Mouse (Mus musculus) urinary bladder, postnatal 25 days (tissue): ENCODE results near the gene Rab25.
A peak's percentile ranks its signal among the peaks of the same experiment; 100 is the strongest.

Experiments used
- DNase-seq: peaks from one replicate; pipeline ENCODE4 v3.0.0; 2022; ENCODE audit warnings: low spot score

Gene Rab25

GRCm38 (mm10) chr3:88525021-88525420 lies 23.1 kb downstream of the Rab25 start:
- no peak for DNase-seq

GRCm38 (mm10) chr3:88523027-88523426 lies 25.1 kb downstream of the Rab25 start:
- no peak for DNase-seq

GRCm38 (mm10) chr3:88521803-88522331 lies 26.2 kb downstream of the Rab25 start:
- DNase-seq: peak; percentile 76

DNA sequence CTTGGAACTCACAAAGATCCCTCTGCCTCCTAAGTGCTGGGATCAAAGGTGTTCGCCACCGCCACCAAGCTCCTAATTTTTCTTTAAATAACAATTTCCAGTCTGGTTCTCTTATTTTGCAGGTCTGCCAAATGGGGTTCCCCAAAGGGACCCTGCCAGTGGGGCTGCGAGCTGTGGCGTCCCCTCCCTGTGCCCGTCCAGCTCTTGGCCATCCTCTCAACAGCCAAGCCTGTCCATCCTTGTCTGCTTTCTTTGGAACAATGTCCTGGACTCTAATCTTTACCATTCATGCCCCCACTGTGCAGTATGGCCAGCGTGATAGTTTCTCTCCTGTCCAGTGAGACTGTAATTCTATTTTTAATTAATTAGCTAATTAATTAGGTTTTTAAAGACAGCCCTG lies 26.9 kb downstream of the Rab25 start:
- DNase-seq: no peak

GRCm38 (mm10) chr3:88520078-88520477 lies 28.0 kb downstream of the Rab25 start:
- no peak for DNase-seq

- no peak for DNase-seq
These were observed 29.7 kb downstream of the Rab25 start for GRCm38 (mm10) chr3:88518411-88518810.

- no peak for DNase-seq
These were observed 31.7 kb downstream of the Rab25 start for GRCm38 (mm10) chr3:88516407-88516806.

DNA sequence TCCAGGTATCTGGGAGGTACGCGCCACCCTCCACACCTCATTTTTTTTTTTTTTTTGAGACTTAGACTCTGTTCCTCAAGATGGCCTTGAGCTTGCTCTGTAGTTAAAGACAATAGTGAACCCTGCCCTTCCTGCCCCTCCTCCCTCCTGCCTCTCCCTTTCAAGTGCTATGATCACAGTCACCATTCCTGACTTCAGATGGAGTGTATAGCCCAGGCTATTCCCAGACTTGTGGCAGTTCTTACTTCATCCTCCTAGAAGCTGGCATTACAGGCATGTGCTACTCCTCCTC lies 33.1 kb downstream of the Rab25 start:
- no peak for DNase-seq

DNA sequence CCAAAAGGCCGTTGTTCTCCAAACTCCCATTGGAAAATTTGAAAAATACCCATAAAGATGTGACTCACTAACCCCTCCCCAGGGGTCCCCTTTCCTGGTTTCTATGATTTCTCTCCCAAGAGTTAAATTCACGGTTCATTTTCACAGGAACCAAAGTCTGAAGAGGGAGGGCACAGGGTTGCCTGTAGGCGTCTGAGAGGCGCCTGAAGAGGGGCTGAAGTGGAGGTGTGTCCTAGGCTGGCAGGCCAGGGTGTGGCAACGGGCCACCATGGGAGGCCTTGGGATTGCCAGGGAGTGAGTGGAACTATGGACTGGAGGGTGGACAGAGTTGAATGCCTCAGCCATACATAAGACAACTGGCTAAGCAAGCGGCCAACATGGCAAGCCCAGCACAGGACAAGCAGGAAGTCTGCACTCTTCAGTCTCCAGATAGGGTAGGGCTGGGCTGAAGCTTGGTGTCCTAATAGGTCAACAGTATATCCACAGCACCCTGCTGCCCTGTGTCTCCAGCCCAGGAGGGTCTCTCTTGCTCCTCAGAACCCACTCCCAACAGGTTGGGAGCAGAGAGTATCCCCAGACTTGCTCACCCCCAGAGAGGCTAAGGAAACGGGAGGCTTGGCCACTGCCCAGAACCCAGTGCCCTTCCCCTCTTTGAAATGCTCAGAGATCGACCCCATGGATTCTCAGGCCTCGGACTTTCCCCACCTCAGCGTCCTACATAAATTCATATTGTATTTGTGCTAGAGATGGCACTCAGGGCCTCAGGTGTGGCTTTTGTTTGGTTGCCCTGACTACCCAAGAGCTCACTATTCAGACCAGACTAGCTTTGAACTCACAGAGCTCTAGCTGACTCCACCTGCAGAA lies 33.6 kb downstream of the Rab25 start:
- DNase-seq: no peak

GRCm38 (mm10) chr3:88513546-88514115 lies 34.5 kb downstream of the Rab25 start:
- no peak for DNase-seq

- DNase-seq: no peak
These were observed 35.1 kb downstream of the Rab25 start for GRCm38 (mm10) chr3:88512896-88513545.

DNA sequence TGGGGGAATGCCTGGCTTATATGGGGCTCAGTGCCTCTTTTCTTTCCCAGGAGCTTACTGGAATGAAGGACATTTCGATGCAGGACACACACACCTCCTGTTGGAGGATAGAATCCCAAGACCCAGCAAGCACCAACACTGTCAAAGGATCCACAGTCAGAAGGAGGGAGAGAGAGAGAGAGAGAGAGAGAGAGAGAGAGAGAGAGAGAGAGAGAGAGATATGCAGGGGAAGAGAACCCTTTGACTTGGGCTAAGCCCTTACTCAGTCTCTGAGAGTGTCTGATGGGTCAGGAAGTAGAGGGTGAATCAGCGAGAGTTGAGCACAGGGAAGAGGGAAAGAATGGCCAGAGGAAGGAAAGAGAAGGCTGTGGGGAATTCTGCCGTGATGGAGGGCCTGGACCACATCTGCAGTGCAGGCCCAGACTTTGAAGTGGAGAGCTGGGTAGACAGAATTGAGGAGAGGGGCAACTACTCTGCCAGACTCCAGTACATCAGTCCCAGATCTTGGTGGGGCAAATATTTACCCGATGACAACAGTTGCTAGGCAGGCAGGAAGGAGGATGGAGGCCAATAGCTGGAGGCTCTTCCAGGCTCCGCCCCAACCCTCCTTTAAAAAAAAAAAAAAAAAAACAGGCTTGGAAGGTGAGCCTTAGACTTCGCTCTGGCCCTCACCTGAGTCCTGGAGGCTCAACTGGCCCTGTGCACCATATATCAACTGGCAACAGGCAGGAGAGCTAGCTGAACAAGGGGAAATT lies 35.8 kb downstream of the Rab25 start:
- DNase-seq: no peak

DNA sequence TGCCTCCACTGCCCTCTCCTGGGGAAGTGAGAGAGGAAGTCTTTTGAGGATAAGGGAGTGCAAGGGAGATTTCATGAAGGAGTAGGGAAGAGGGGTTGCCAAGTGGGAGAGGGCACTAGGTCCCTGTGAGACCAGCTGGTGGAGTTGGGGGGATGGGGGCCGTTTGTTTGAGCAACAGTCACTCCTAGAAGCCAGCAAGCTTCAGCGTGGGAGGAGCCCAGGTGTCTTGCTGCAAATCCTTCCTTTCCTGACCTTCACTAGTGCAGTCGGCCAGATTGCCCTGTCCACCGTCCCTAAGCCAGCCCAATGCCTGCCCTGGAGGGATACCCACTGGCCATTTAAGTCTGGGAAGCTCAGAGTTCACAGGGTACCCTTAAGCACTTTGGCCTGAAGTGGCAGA lies 36.5 kb downstream of the Rab25 start:
- DNase-seq: no peak

DNA sequence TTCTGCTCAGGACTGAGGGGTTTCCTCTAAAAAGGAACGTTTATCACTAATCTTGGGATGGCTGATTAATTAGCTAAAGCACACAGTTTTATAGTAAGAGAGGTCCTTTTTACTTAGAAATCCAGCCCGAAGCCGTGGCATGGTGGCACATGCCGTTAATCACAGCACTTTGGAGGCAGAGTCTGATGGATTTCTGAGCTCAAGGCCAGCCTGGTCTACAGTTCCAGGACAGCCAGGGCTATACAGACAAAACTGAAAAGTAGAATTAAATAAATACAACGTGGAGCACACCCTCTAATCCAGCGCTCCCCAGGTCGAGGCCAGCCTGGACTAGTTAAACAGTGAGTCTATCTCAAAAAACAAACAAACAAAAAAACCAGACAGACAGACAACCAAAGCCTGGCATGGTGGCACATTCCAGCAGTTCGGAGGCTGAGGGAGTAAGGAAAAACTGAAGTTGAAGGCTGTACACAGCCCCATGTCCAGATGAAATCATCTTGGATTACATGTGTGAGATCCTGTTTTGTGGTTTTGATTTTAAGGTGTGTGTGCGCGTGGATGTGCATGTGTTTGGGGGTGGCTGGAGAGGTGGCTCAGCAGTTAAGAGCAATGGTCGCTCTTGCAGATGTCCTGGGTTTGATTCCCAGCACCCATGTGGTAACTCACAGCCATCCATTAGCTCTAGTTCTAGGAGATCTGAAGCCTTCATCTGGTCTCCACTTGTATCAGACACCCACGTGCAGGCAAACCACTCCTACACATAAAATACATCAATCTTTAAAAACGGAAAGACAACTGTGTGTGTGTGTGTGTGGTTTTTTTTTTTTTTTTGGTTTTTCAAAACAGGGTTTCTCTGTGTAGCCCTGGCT lies 37.4 kb downstream of the Rab25 start:
- DNase-seq: no peak

GRCm38 (mm10) chr3:88509692-88510420 lies 38.2 kb downstream of the Rab25 start, which contains the start of gene Lmna:
Gene Lmna (minus strand): TSS chr3:88509956.
- peak; percentile 91 for DNase-seq

DNA sequence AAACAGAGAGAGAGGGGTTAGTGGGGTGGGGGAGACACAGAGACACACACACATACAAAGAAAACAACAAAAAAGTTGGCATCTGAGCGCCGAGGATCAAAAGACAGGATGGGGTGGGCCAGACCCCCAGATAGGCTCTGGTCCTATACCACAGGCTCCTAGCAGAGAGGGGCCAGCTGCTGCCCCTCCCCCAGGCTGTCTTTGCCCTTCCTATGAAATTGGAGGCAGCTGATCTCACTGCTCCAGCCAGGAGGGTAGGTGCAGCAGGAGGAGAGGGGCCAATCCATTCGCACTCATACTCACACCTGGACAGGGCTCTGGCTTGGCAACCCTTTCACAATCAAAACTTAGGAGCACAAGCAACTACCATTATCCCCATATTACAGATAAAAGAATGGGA lies 38.9 kb downstream of the Rab25 start:
- DNase-seq: no peak

- no peak for DNase-seq
These were observed 42.3 kb downstream of the Rab25 start for GRCm38 (mm10) chr3:88505765-88506164.

- DNase-seq: no peak
These were observed 43.0 kb downstream of the Rab25 start for GRCm38 (mm10) chr3:88505081-88505480.

DNA sequence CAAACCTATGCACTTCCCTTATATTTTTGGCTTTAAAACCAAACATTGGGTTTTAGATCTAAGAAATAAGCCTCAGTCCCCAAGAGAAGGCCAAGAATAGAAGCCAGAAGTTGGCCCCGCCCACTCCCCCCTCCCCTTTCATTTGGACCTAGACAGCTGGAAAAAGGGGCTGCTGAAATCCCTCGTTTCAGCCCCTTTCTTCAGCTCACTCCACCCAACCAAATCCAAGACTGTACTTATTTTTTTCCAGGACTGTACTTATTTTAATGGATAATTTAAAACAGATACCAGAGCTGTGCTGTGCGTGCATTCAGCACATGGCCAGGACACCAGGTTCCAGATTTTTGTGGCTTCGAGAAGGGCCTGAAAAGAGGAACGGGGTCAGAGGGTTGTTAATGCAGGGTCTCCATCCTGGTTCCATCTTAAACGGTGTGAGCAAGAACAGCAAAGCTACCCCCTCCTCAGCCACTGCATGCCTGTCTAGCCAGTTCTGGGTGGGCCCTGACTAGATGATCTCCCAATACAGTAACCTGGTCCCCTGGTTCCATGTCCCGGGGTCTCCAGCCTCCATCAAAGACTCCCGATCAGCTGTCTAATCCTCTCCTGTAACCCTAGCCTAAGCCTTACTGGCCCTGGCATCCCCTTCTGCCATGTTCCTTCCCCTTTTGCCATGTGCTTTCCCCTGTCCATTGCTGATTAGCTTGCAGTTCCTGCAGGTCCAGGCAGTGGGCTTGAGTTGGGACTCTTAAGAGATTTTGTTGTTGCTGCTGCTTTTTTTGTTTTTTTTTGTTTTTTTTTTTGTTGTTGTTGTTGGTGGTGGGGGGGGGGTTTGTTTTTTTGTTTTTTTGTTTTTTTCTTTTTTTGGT lies 44.0 kb downstream of the Rab25 start:
- DNase-seq: no peak

GRCm38 (mm10) chr3:88503505-88503863 lies 44.6 kb downstream of the Rab25 start:
- peak; percentile 60 for DNase-seq
